Mouse (Mus musculus) embryonic facial prominence, embryonic 14.5 days (tissue): Measurements from ENCODE around the gene Galnt7. TPM values are rescaled to one million over a fixed set of nuclear protein-coding genes. Genes with fewer than 3 reads are reported as not detected.

Experiments used
- ATAC-seq: fragments of 200-750 bp; cut with Nextera tagmentation; 2 replicates; pipeline ENCODE4 v1.8.0; 2017; ENCODE audit warnings: low read depth, moderate number of reproducible peaks, moderate TSS enrichment
- DNase-seq: peaks from one replicate; pipeline ENCODE4 v3.0.0-alpha.2; 2015; ENCODE audit warnings: low spot score
- H3K27ac ChIP-seq: fragments of 300-500 bp; sonication (generic); replicated peaks from 2 replicates; pipeline ENCODE4 v1.5.1; 2014; ENCODE audit warnings: low read depth, mild to moderate bottlenecking, low read length, moderate library complexity
- H3K27me3 ChIP-seq: fragments of 300-500 bp; sonication (generic); replicated peaks from 2 replicates; pipeline ENCODE4 v1.6.1; 2014; ENCODE audit warnings: low read length; ENCODE audit not compliant: control insufficient read depth, insufficient read depth
- H3K36me3 ChIP-seq: fragments of 300-500 bp; sonication (generic); 2 replicates; pipeline ENCODE4 v1.6.1; 2014; ENCODE audit warnings: low read length, mixed read lengths; ENCODE audit not compliant: control insufficient read depth, insufficient read depth
- H3K4me1 ChIP-seq: fragments of 300-500 bp; sonication (generic); 2 replicates; pipeline ENCODE4 v1.6.1; 2014; ENCODE audit warnings: antibody characterized with exemption, low read length; ENCODE audit not compliant: control insufficient read depth, insufficient read depth
- H3K4me2 ChIP-seq: fragments of 300-500 bp; sonication (generic); 2 replicates; pipeline ENCODE4 v1.6.1; 2014; ENCODE audit warnings: low read depth, mild to moderate bottlenecking, low read length, moderate library complexity, mixed read lengths
- H3K4me3 ChIP-seq: fragments of 300-500 bp; sonication (generic); 2 replicates; pipeline ENCODE4 v1.5.1; 2014; ENCODE audit warnings: low read depth, mild to moderate bottlenecking, low read length
- H3K9ac ChIP-seq: fragments of 300-500 bp; sonication (generic); 2 replicates; pipeline ENCODE4 v1.6.1; 2014; ENCODE audit warnings: low read depth, mild to moderate bottlenecking, low read length, moderate library complexity, mixed read lengths
- H3K9me3 ChIP-seq: fragments of 300-500 bp; sonication (generic); 2 replicates; pipeline ENCODE4 v1.6.1; 2016; ENCODE audit warnings: low read length; ENCODE audit not compliant: control insufficient read depth
- WGBS: fragments of 180-500 bp; shearing (Covaris S2); extraction: QIAGEN DNeasy Blood & Tissue Kit; methylation state at CpG from one replicate; pipeline ENCODE4 v1.1.7; 2014; 5-methylcytosine and 5-hydroxymethylcytosine counted together
- polyA plus RNA-seq: library from polyadenylated mRNA; unstranded; fragments of >200 nt; fragmentation: Nextera tagmentation; extraction: Ambion mirVana; gene quantifications from 2 replicates; pipeline ENCODE4 v1.2.1, GENCODE M21; 2014

The Galnt7 gene
- polyA plus RNA-seq, 1 experiment from 2014 or later: 14.1 TPM

DNA sequence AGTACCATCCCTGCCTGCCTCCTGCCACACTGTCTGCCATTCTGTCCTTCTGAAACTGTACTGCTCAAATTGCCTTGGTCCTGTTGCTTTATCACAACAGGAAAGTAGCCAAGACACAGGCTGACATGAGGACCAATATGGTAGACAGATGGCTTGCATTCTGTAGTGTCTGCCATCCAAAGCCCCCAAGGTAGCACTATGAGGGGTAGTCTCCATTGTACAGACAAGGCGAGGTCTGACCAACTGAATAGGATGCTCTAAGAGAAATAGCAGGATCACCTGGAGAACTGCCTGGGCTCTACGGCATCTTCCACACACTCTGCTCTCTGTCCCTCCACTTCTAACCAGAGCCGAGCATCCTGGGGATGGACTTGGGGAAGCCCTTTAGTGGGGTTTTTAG lies 29.8 kb downstream of the Galnt7 start:
- Histone ChIP-seq H3K9me3 (no peaks in the 10 kb centered on the region), H3K36me3 (no peaks in the 10 kb centered on the region), H3K4me2 (no peak overlapping the region), H3K27ac (no peak overlapping the region), H3K9ac (no peak overlapping the region), H3K4me3 (no peak overlapping the region), H3K27me3 (no peaks in the 10 kb centered on the region), H3K4me1 (peaks cover 10% of the 10 kb centered on the region)
- WGBS: 86% methylated on average over 3 of the region's 3 CpGs
- DNase-seq (no peak), ATAC-seq (no peak)

DNA sequence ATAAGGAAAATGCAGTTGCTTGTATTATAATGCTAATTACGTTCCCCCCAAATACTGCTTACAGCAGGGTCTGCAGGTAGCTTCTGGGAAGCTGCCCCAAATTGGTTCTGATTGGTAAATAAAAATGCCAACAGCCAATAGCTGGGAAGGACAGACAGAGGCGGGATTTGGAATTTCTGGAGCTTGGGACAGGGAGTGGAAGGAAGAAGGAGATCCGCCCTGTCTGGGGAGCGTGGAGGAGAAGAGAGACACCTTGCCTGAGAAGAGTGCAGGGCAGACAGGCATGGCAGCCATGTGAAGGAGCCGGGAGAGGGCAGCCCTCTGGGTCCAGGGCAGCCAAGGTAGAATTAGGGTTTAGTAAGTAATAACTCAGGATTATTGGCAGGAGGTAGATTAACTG lies 35.9 kb downstream of the Galnt7 start:
- Histone ChIP-seq H3K9me3 (no peaks in the 10 kb centered on the region), H3K27ac (no peak overlapping the region), H3K4me1 (peaks cover 9% of the 10 kb centered on the region), H3K27me3 (no peaks in the 10 kb centered on the region), H3K36me3 (no peaks in the 10 kb centered on the region), H3K9ac (no peak overlapping the region), H3K4me3 (no peak overlapping the region), H3K4me2 (no peak overlapping the region)
- 69% methylated on average over 5 of the region's 5 CpGs for WGBS
- ATAC-seq (no peak), DNase-seq (no peak)

DNA sequence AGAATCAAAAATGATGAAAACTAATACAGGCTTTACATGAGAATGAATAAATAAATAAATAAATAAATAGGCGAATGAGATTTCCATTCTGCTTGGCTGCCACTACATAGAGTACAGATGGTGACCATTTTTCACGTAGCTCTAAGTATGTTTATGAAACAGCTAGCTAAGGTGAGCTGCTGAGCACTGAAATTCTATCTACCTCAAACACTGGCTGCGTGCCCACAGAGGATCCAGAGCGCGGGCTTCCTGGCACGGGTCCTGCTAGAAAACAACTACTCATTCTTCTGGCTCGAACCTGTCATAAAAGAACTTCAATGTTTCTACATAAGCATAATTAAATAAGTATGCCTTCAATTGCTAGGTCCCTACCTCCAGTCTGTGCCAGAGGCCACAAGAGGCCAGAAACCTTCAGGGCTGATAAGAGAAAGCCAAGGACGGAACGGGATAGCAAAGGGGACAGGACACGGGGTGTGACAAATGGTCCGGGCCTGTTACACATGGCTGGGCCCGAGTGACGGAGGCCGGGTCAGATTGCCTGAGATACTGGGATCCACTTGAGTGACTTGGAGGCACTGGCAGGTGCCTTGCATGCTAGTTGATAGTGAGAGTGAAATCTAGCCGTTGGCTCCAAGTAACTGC lies 37.7 kb downstream of the Galnt7 start:
- Histone ChIP-seq H3K9ac (no peak overlapping the region), H3K36me3 (no peaks in the 10 kb centered on the region), H3K27ac (0 out of 2 replicates have a peak overlapping the region, but pooled peaks have one; percentile 11), H3K9me3 (no peaks in the 10 kb centered on the region), H3K4me2 (peak overlapping the region; percentile 25; the same call in 1 of the 2 replicates), H3K27me3 (no peaks in the 10 kb centered on the region), H3K4me1 (peaks cover 23% of the 10 kb centered on the region), H3K4me3 (no peak overlapping the region)
- WGBS: 45% methylated on average over 15 of the region's 15 CpGs
- peak; percentile 85 for DNase-seq
- ATAC-seq: peak; percentile 62; the same call in 1 of the 2 replicates

DNA sequence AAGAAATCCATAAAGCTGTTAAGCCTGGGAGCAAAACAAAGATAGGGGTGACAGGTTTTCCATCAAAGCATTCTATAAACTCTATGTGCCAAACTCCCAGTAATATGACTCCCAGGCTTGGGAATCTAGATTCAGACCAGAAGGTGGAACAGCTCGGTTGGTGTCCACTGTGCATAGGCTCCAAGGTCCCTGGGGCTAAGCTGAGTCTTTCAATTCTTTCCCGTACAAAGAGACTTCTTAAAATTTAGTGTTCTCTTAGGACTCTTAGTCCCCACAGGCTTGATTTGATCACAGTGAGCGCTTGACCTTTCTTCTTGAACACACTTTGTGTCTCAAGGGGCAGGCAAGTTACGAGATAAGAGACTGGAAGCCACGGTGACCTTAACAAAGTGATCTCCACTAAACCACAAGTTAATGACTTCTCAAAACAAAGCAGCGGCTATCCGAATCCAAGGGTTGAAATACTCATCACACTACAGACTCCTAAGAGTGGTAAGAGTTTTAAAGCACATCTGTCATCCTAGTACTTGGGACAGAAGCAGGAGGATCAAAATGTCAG lies 41.3 kb downstream of the Galnt7 start:
- Histone ChIP-seq H3K4me1 (peaks cover 25% of the 10 kb centered on the region), H3K4me2 (no peak overlapping the region), H3K27me3 (no peaks in the 10 kb centered on the region), H3K36me3 (no peaks in the 10 kb centered on the region), H3K9ac (no peak overlapping the region), H3K27ac (0 out of 2 replicates have a peak overlapping the region, but pooled peaks have one; percentile 13), H3K9me3 (no peaks in the 10 kb centered on the region), H3K4me3 (no peak overlapping the region)
- 24% methylated on average over 7 of the region's 7 CpGs for WGBS
- DNase-seq: no peak
- ATAC-seq: peak; percentile 70

DNA sequence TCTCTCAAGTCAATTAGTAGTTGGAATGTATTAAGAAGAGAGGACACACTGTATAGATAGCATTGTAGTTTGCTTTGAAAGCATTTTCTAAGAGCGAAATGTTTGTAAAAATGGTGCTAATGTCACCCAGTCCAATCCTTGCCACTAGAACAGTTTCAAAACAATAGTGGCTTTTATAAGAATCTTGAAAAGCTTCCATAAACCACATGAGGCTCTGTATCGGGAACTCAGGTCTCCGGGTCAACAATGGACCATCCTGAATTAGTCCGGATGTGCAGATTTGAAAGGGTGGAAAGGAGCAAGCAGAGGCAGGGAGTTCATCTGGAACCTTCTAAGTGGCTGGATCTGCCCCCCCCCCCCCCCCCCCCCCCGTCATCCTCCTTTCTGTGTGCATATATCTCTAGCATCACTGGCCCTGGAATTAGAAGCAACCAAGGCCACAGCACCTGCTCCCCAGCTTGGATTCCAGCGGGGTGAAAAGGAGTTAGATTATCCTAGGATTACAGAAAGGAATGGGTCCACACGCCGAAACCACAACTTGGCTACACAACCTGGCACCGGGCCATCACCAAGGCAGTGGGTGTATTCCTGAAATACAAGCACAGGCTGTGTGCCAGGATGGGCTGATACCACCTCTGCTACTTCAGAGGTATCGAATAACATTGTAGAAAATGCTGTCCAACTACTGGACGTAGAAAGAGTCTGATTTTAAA lies 42.0 kb downstream of the Galnt7 start:
- DNase-seq (peak; percentile 93), ATAC-seq (peak; percentile 83)
- Histone ChIP-seq H3K9ac (no peak overlapping the region), H3K27ac (no peak overlapping the region), H3K27me3 (no peaks in the 10 kb centered on the region), H3K9me3 (no peaks in the 10 kb centered on the region), H3K4me1 (peaks cover 25% of the 10 kb centered on the region), H3K36me3 (no peaks in the 10 kb centered on the region), H3K4me3 (no peak overlapping the region), H3K4me2 (no peak overlapping the region)
- WGBS: 57% methylated on average over 10 of the region's 11 CpGs

DNA sequence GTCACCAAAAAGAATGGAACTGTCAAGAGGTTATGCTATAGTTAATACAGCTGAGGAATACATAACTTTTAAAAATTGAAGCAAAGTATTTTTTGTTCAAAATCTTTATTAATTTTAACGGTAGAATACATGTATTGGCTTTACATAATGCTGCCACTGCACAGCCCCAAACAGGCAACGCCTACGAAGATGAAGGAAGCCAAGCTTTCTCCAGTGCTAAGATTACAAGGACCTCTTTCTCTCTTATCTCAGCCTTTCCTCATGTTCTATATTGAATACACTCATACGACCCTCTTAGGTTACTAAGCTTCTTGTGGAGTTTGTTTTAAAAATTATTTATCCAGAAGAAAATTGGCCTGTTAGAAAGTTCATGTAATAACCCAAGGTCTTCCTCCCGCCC lies 50.3 kb downstream of the Galnt7 start:
- no peak overlapping the region for H3K4me3 ChIP-seq
- no peak for DNase-seq
- no peaks in the 10 kb centered on the region for H3K36me3 ChIP-seq
- ATAC-seq: no peak
- H3K9me3 ChIP-seq: no peaks in the 10 kb centered on the region
- H3K9ac ChIP-seq: no peak overlapping the region
- 85% methylated on average over 5 of the region's 5 CpGs for WGBS
- H3K4me2 ChIP-seq: no peak overlapping the region
- H3K27ac ChIP-seq: no peak overlapping the region
- H3K27me3 ChIP-seq: no peaks in the 10 kb centered on the region
- H3K4me1 ChIP-seq: no peaks in the 10 kb centered on the region

DNA sequence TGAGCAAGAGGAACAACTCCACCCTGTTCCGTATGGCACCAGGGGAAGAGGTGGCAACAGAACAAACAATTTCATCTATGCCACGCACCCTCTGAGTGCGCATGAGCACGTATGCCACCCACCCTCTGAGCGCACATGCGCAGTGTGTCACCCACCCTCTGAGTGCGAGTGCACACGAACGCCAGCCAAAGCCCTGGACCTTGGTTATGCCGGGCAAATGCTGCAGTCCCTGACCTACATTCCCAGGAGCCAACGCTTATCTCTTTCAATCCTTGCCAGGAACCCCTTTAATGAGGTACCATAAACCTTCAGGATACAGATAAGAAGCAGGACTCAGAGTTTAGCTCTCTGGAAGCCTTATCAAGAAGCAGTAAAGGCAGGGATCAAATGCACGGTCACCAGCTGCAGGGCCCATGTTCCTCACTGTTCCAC lies 50.8 kb downstream of the Galnt7 start:
- Histone ChIP-seq H3K9me3 (no peaks in the 10 kb centered on the region), H3K4me1 (no peaks in the 10 kb centered on the region), H3K9ac (no peak overlapping the region), H3K36me3 (no peaks in the 10 kb centered on the region), H3K27me3 (no peaks in the 10 kb centered on the region), H3K4me2 (no peak overlapping the region), H3K27ac (no peak overlapping the region), H3K4me3 (no peak overlapping the region)
- DNase-seq (no peak), ATAC-seq (no peak)
- 91% methylated on average over 12 of the region's 12 CpGs for WGBS

DNA sequence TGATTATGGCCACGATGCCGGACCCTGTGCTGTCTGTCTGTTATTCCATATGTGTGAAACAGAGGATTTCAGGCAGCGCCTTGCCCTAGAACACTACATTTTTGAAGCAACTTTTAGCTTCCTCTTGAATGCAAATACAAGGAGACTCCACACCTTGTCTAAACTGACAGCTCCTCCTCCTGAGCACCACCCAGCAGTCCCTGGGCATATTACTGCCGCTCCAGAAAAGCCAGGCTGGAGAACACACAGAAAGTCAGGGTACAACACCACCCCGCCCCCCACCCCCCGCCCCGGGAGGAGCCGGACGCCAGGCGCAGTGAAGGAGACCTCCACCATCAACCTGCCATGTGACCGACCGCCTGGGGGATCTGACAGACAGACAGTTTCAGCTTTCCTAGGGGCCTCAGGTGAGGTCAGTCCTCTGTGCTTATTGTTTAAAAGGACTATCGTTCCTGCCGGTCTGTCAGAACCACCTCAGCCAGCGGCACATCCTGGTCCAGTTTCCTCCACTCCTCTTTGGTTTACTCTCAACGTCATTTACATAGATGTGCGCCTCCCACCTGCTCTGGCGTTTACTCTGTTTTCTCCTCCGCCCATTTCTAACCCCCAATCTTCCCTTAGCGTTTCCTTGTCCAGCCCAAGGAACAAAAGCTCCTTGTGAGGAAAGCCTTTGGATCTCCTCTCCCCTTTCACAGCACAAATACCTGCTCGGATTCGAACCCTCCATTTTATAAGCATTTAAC lies 52.8 kb downstream of the Galnt7 start:
- no peak overlapping the region for H3K4me3 ChIP-seq

More for the DNA sequence above, 52.8 kb downstream of the Galnt7 start:
- Histone ChIP-seq H3K27me3 (no peaks in the 10 kb centered on the region), H3K27ac (no peak overlapping the region), H3K9me3 (no peaks in the 10 kb centered on the region), H3K9ac (no peak overlapping the region), H3K36me3 (no peaks in the 10 kb centered on the region), H3K4me2 (peak overlapping the region; percentile 46), H3K4me1 (no peaks in the 10 kb centered on the region)
- DNase-seq: no peak
- 26% methylated on average over 15 of the region's 22 CpGs for WGBS
- peak; percentile 26; the same call in 1 of the 2 replicates for ATAC-seq
